Mouse (Mus musculus): Measurements from ENCODE around the gene Ang4. TPM values are rescaled to one million over a fixed set of nuclear protein-coding genes. Genes with fewer than 3 reads are reported as not detected.
A peak's percentile ranks its signal among the peaks of the same experiment; 100 is the strongest.

The Ang4 gene
- polyA plus RNA-seq, 1 experiment from 2014 or later: not detected

GRCm38 (mm10) chr14:51755944-51756343 is 17.4 kb downstream of the Ang4 start:
- ATAC-seq (ENCODE audit: low read depth) (no peak), DNase-seq (ENCODE audit: low spot score) (no peak)
- 19% methylated on average over 2 of the region's 2 CpGs for WGBS
- H3K4me3 ChIP-seq (ENCODE audit: low read depth, low read length): no peak overlapping the region
- H3K4me2 ChIP-seq (ENCODE audit: low read depth, low read length): no peak overlapping the region
- no peak overlapping the region for H3K9ac ChIP-seq (ENCODE audit: low read depth, low read length)
- no peaks in the 10 kb centered on the region for H3K36me3 ChIP-seq (ENCODE audit: control insufficient read depth, insufficient read depth, low read length)
- no peaks in the 10 kb centered on the region for H3K4me1 ChIP-seq (ENCODE audit: control insufficient read depth, insufficient read depth, low read length)
- no peaks in the 10 kb centered on the region for H3K27me3 ChIP-seq (replicated peaks; ENCODE audit: control insufficient read depth, insufficient read depth, low read length)
- H3K27ac ChIP-seq (replicated peaks; ENCODE audit: low read depth, low read length): no peak overlapping the region
- no peaks in the 10 kb centered on the region for H3K9me3 ChIP-seq (ENCODE audit: control insufficient read depth, low read length)

- DNase-seq (ENCODE audit: low spot score) (peak; percentile 24), ATAC-seq (ENCODE audit: low read depth) (peak; percentile 15; the same call in 1 of the 2 replicates)
- peak overlapping the region; percentile 53 for H3K9ac ChIP-seq (ENCODE audit: low read depth, low read length)
- peak overlapping the region; percentile 45 for H3K4me3 ChIP-seq (ENCODE audit: low read depth, low read length)
- H3K9me3 ChIP-seq (ENCODE audit: control insufficient read depth, low read length): no peaks in the 10 kb centered on the region
- H3K27ac ChIP-seq (replicated peaks; ENCODE audit: low read depth, low read length): no peak overlapping the region
- WGBS: 1% methylated on average over 39 of the region's 42 CpGs
- peaks cover 7% of the 10 kb centered on the region; the same call in 1 of the 2 replicates for H3K4me1 ChIP-seq (ENCODE audit: control insufficient read depth, insufficient read depth, low read length)
- peaks cover 45% of the 10 kb centered on the region for H3K27me3 ChIP-seq (replicated peaks; ENCODE audit: control insufficient read depth, insufficient read depth, low read length)
- H3K36me3 ChIP-seq (ENCODE audit: control insufficient read depth, insufficient read depth, low read length): no peaks in the 10 kb centered on the region
- peak overlapping the region; percentile 89 for H3K4me2 ChIP-seq (ENCODE audit: low read depth, low read length)
Observed at GRCm38 (mm10) chr14:51740347-51741170, 32.8 kb downstream of the Ang4 start.

- WGBS: under 1% methylated on average over 20 of the region's 24 CpGs
- Histone ChIP-seq H3K4me3 (ENCODE audit: low read depth, low read length) (peak overlapping the region; percentile 45), H3K9me3 (ENCODE audit: control insufficient read depth, low read length) (no peaks in the 10 kb centered on the region), H3K4me2 (ENCODE audit: low read depth, low read length) (peak overlapping the region; percentile 89), H3K9ac (ENCODE audit: low read depth, low read length) (peak overlapping the region; percentile 3; the same call in 1 of the 2 replicates), H3K4me1 (ENCODE audit: control insufficient read depth, insufficient read depth, low read length) (peaks cover 7% of the 10 kb centered on the region; the same call in 1 of the 2 replicates), H3K27me3 (replicated peaks; ENCODE audit: control insufficient read depth, insufficient read depth, low read length) (peaks cover 45% of the 10 kb centered on the region), H3K27ac (replicated peaks; ENCODE audit: low read depth, low read length) (no peak overlapping the region), H3K36me3 (ENCODE audit: control insufficient read depth, insufficient read depth, low read length) (no peaks in the 10 kb centered on the region)
- DNase-seq (ENCODE audit: low spot score) (no peak), ATAC-seq (ENCODE audit: low read depth) (no peak)
Observed at GRCm38 (mm10) chr14:51739150-51739993, 34.0 kb downstream of the Ang4 start.

GRCm38 (mm10) chr14:51738411-51739149 is 34.8 kb downstream of the Ang4 start:
- H3K27ac ChIP-seq (replicated peaks; ENCODE audit: low read depth, low read length): no peak overlapping the region
- WGBS: 3% methylated on average over 28 of the region's 29 CpGs
- DNase-seq (ENCODE audit: low spot score): no peak
- H3K9ac ChIP-seq (ENCODE audit: low read depth, low read length): peak overlapping the region; percentile 3; the same call in 1 of the 2 replicates
- peaks cover 7% of the 10 kb centered on the region; the same call in 1 of the 2 replicates for H3K4me1 ChIP-seq (ENCODE audit: control insufficient read depth, insufficient read depth, low read length)
- H3K9me3 ChIP-seq (ENCODE audit: control insufficient read depth, low read length): no peaks in the 10 kb centered on the region
- no peak for ATAC-seq (ENCODE audit: low read depth)
- H3K36me3 ChIP-seq (ENCODE audit: control insufficient read depth, insufficient read depth, low read length): no peaks in the 10 kb centered on the region
- H3K4me3 ChIP-seq (ENCODE audit: low read depth, low read length): peak overlapping the region; percentile 45
- peaks cover 45% of the 10 kb centered on the region for H3K27me3 ChIP-seq (replicated peaks; ENCODE audit: control insufficient read depth, insufficient read depth, low read length)
- peak overlapping the region; percentile 89 for H3K4me2 ChIP-seq (ENCODE audit: low read depth, low read length)

GRCm38 (mm10) chr14:51737967-51738366 is 35.4 kb downstream of the Ang4 start:
- H3K9ac ChIP-seq (ENCODE audit: low read depth, low read length): no peak overlapping the region
- 15% methylated on average over 12 of the region's 12 CpGs for WGBS
- no peak overlapping the region for H3K4me2 ChIP-seq (ENCODE audit: low read depth, low read length)
- no peak overlapping the region for H3K27ac ChIP-seq (replicated peaks; ENCODE audit: low read depth, low read length)
- H3K27me3 ChIP-seq (replicated peaks; ENCODE audit: control insufficient read depth, insufficient read depth, low read length): peaks cover 45% of the 10 kb centered on the region
- H3K4me3 ChIP-seq (ENCODE audit: low read depth, low read length): no peak overlapping the region
- H3K36me3 ChIP-seq (ENCODE audit: control insufficient read depth, insufficient read depth, low read length): no peaks in the 10 kb centered on the region
- H3K9me3 ChIP-seq (ENCODE audit: control insufficient read depth, low read length): no peaks in the 10 kb centered on the region
- H3K4me1 ChIP-seq (ENCODE audit: control insufficient read depth, insufficient read depth, low read length): peaks cover 7% of the 10 kb centered on the region; the same call in 1 of the 2 replicates
- DNase-seq (ENCODE audit: low spot score) (no peak), ATAC-seq (ENCODE audit: low read depth) (no peak)

GRCm38 (mm10) chr14:51717083-51717482 is 56.3 kb downstream of the Ang4 start, which contains the start of gene Gm5800:
TSS of gene Gm5800 (minus strand) at chr14:51717183.
- DNase-seq (ENCODE audit: low spot score) (no peak), ATAC-seq (ENCODE audit: low read depth) (no peak)
- WGBS: 38% methylated on average over 1 of the region's 1 CpGs
- H3K36me3 ChIP-seq (ENCODE audit: control insufficient read depth, insufficient read depth, low read length): no peaks in the 10 kb centered on the region
- no peaks in the 10 kb centered on the region for H3K9me3 ChIP-seq (ENCODE audit: control insufficient read depth, low read length)
- no peak within 1 kb of the TSS for H3K9ac ChIP-seq (ENCODE audit: low read depth, low read length)
- no peaks in the 10 kb centered on the region for H3K4me1 ChIP-seq (ENCODE audit: control insufficient read depth, insufficient read depth, low read length)
- no peak within 1 kb of the TSS for H3K4me2 ChIP-seq (ENCODE audit: low read depth, low read length)
- H3K4me3 ChIP-seq (ENCODE audit: low read depth, low read length): no peak within 1 kb of the TSS
- H3K27me3 ChIP-seq (replicated peaks; ENCODE audit: control insufficient read depth, insufficient read depth, low read length): no peaks in the 10 kb centered on the region
- no peak within 1 kb of the TSS for H3K27ac ChIP-seq (replicated peaks; ENCODE audit: low read depth, low read length)

Data from embryonic facial prominence, embryonic 14.5 days (tissue).